Mouse (Mus musculus) limb, embryonic 14.5 days (tissue): ENCODE results near the gene Brf1. TPM values are rescaled to one million over a fixed set of nuclear protein-coding genes. Genes with fewer than 3 reads are reported as not detected.

Experiments used
- ATAC-seq: fragments of 200-750 bp; cut with Nextera tagmentation; 2 replicates; pipeline ENCODE4 v1.8.0; 2017; ENCODE audit warnings: low read depth, moderate number of reproducible peaks, moderate TSS enrichment; ENCODE audit not compliant: low FRiP score
- DNase-seq: peaks from one replicate; pipeline ENCODE4 v3.0.0-alpha.2; 2015; ENCODE audit warnings: low spot score
- H3K27ac ChIP-seq: fragments of 300-500 bp; sonication (generic); replicated peaks from 2 replicates; pipeline ENCODE4 v1.5.1; 2014; ENCODE audit warnings: low read depth, mild to moderate bottlenecking, low read length, moderate library complexity, mixed read lengths
- H3K27me3 ChIP-seq: fragments of 300-500 bp; sonication (generic); 2 replicates; pipeline ENCODE4 v1.6.1; 2014; ENCODE audit warnings: low read length, mixed read lengths; ENCODE audit not compliant: control insufficient read depth, insufficient read depth
- H3K36me3 ChIP-seq: fragments of 300-500 bp; sonication (generic); 2 replicates; pipeline ENCODE4 v1.6.1; 2014; ENCODE audit warnings: mild to moderate bottlenecking, low read length, moderate library complexity, mixed read lengths; ENCODE audit not compliant: control insufficient read depth, insufficient read depth
- H3K4me1 ChIP-seq: fragments of 300-500 bp; sonication (generic); 2 replicates; pipeline ENCODE4 v1.6.1; 2014; ENCODE audit warnings: antibody characterized with exemption, low read length, mixed read lengths; ENCODE audit not compliant: control insufficient read depth, insufficient read depth
- H3K4me2 ChIP-seq: fragments of 300-500 bp; sonication (generic); replicated peaks from 2 replicates; pipeline ENCODE4 v1.6.1; 2014; ENCODE audit warnings: low read depth, mild to moderate bottlenecking, low read length, moderate library complexity; ENCODE audit not compliant: severe bottlenecking
- H3K4me3 ChIP-seq: fragments of 300-500 bp; sonication (generic); replicated peaks from 2 replicates; pipeline ENCODE4 v1.5.1; 2014; ENCODE audit warnings: low read length
- H3K9ac ChIP-seq: fragments of 300-500 bp; sonication (generic); 2 replicates; pipeline ENCODE4 v1.6.1; 2014; ENCODE audit warnings: mild to moderate bottlenecking, low read depth, low read length, moderate library complexity; ENCODE audit not compliant: severe bottlenecking
- H3K9me3 ChIP-seq: fragments of 300-500 bp; sonication (generic); 2 replicates; pipeline ENCODE4 v1.6.1; 2016; ENCODE audit warnings: low read length; ENCODE audit not compliant: control insufficient read depth
- POLR2A ChIP-seq: fragments of 200-500 bp; IDR thresholded peaks from 2 replicates; pipeline ENCODE4 v1.8.0; 2012; ENCODE audit warnings: inconsistent platforms, mild to moderate bottlenecking, moderate library complexity, borderline replicate concordance; ENCODE audit not compliant: insufficient read depth, insufficient read length; ENCODE audit errors: extremely low read depth
- WGBS: fragments of 180-500 bp; shearing (Covaris S2); extraction: QIAGEN DNeasy Blood & Tissue Kit; methylation state at CpG from one replicate; pipeline ENCODE4 v1.1.7; 2014; 5-methylcytosine and 5-hydroxymethylcytosine counted together
- polyA plus RNA-seq, 2 experiments: library from polyadenylated mRNA; depleted of rRNA in 1 of 2; stranded (reverse) in 1 of 2; unstranded in 1 of 2; fragments of >200 nt; fragmentation: Nextera tagmentation in 1 of 2; extraction: Ambion mirVana in 1 of 2; gene quantifications; 2 replicates each; pipeline versions ENCODE4 v1.2.1 to v1.2.3; 2012 to 2014

The Brf1 gene
- polyA plus RNA-seq, 2 experiments: 60.9 to 97.4 TPM

GRCm38 (mm10) chr12:112952926-112953565 is 47.5 kb downstream of the Brf1 start:
- TF ChIP-seq POLR2A: no peak
- DNase-seq: no peak
- peaks cover 10% of the 10 kb centered on the region; the same call in 1 of the 2 replicates for H3K4me1 ChIP-seq
- H3K36me3 ChIP-seq: no peaks in the 10 kb centered on the region
- no peak for ATAC-seq
- WGBS: 68% methylated on average over 3 of the region's 3 CpGs
- no peaks in the 10 kb centered on the region for H3K27me3 ChIP-seq
- H3K4me2 ChIP-seq: no peak overlapping the region
- H3K9me3 ChIP-seq: no peaks in the 10 kb centered on the region
- H3K4me3 ChIP-seq: no peak overlapping the region
- no peak overlapping the region for H3K9ac ChIP-seq
- H3K27ac ChIP-seq: no peak overlapping the region

- H3K4me1 ChIP-seq: peaks cover 10% of the 10 kb centered on the region; the same call in 1 of the 2 replicates
- no peak for TF ChIP-seq POLR2A
- DNase-seq (no peak), ATAC-seq (no peak)
- WGBS: 47% methylated on average over 8 of the region's 8 CpGs
- no peak overlapping the region for H3K4me2 ChIP-seq
- H3K4me3 ChIP-seq: no peak overlapping the region
- H3K27me3 ChIP-seq: no peaks in the 10 kb centered on the region
- no peaks in the 10 kb centered on the region for H3K36me3 ChIP-seq
- H3K9me3 ChIP-seq: no peaks in the 10 kb centered on the region
- H3K9ac ChIP-seq: no peak overlapping the region
- H3K27ac ChIP-seq: no peak overlapping the region
These were observed 48.1 kb downstream of the Brf1 start for GRCm38 (mm10) chr12:112952433-112952832.

GRCm38 (mm10) chr12:112951150-112951842 is 49.2 kb downstream of the Brf1 start:
- Histone ChIP-seq H3K4me2 (no peak overlapping the region), H3K27ac (no peak overlapping the region), H3K9me3 (no peaks in the 10 kb centered on the region), H3K4me3 (no peak overlapping the region), H3K9ac (no peak overlapping the region), H3K4me1 (peaks cover 10% of the 10 kb centered on the region; the same call in 1 of the 2 replicates), H3K36me3 (no peaks in the 10 kb centered on the region), H3K27me3 (no peaks in the 10 kb centered on the region)
- TF ChIP-seq POLR2A: no peak
- ATAC-seq: no peak
- DNase-seq: no peak
- WGBS: 19% methylated on average over 7 of the region's 7 CpGs

- H3K27me3 ChIP-seq: no peaks in the 10 kb centered on the region
- H3K4me3 ChIP-seq: peak overlapping the region; percentile 62
- no peak overlapping the region for H3K27ac ChIP-seq
- no peak for TF ChIP-seq POLR2A
- peak; percentile 10 for ATAC-seq
- H3K9me3 ChIP-seq: no peaks in the 10 kb centered on the region
- peaks cover 10% of the 10 kb centered on the region; the same call in 1 of the 2 replicates for H3K4me1 ChIP-seq
- no peak for DNase-seq
- peak overlapping the region; percentile 96 for H3K4me2 ChIP-seq
- H3K36me3 ChIP-seq: no peaks in the 10 kb centered on the region
- 4% methylated on average over 6 of the region's 6 CpGs for WGBS
- peak overlapping the region; percentile 74; the same call in 1 of the 2 replicates for H3K9ac ChIP-seq
These were observed 49.8 kb downstream of the Brf1 start for GRCm38 (mm10) chr12:112950761-112951129.

- Histone ChIP-seq H3K9ac (peak overlapping the region; percentile 74), H3K4me1 (peaks cover 10% of the 10 kb centered on the region; the same call in 1 of the 2 replicates), H3K4me3 (peak overlapping the region; percentile 62), H3K27ac (peak overlapping the region; percentile 70; the same call in 1 of the 2 replicates), H3K4me2 (peak overlapping the region; percentile 96), H3K36me3 (no peaks in the 10 kb centered on the region), H3K9me3 (no peaks in the 10 kb centered on the region), H3K27me3 (no peaks in the 10 kb centered on the region)
- peak; percentile 91 for DNase-seq
- no peak for TF ChIP-seq POLR2A
- peak; percentile 85 for ATAC-seq
- WGBS: 0% methylated on average over 42 of the region's 58 CpGs
These were observed 50.3 kb downstream of the Brf1 start for GRCm38 (mm10) chr12:112950040-112950760.
